Comparison of ENCODE assay signal across 29 mouse cellular contexts in the genomic region with DNA sequence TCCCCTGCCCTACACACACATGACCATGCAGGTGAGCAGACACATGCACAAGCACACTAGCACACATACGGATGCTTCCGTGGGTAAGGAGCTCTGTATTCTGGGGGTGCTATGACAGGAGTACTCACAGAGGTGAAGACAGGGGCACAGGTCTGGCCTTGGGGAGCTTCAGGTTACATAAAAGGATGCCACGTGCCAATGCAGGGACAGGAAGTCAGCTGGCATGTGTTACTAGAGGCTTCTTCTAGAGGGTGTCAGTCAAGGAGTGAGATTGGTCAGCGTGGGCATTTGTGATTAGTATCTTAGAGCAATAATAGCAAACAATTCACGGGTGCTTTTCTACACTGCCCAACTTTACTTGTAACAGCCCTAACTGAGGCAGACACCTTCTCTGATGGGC.
DNase-seq lines count a peak whose midpoint lies in the region; ATAC-seq and TF ChIP-seq lines count a peak whose summit lies in the region.
"Had no signal": no experiment of that assay in that cellular context is flagged by ENCODE, and none has a peak within 500 bp of the region (broad histone marks: within the 10 kb centered on the region; RNA-seq: fewer than 3 reads in every experiment).

No protein-coding gene starts in this region.

- H3K4me1 ChIP-seq in embryonic facial prominence, embryonic 15.5 days, result no peaks in the 10 kb centered on the region
- H3K4me1 ChIP-seq in embryonic facial prominence, embryonic 10.5 days, result no peaks in the 10 kb centered on the region
- H3K4me1 ChIP-seq in kidney, embryonic 15.5 days, result peaks cover 2% of the 10 kb centered on the region; the same call in 1 of the 2 replicates
- H3K4me1 ChIP-seq: embryonic facial prominence, embryonic 13.5 days; forebrain, embryonic 12.5 days; hindbrain, embryonic 13.5 days; limb, embryonic 10.5 days; neural tube, embryonic 12.5 days had no signal

- no peak overlapping the region for H3K9ac ChIP-seq in embryonic facial prominence, embryonic 15.5 days
- no peak overlapping the region for H3K9ac ChIP-seq in kidney, embryonic 15.5 days
- H3K9ac ChIP-seq: embryonic facial prominence, embryonic 13.5 days; forebrain, embryonic 12.5 days; hindbrain, embryonic 13.5 days; limb, embryonic 15.5 days; liver, embryonic 13.5 days; neural tube, embryonic 12.5 days had no signal

- H3K27me3 ChIP-seq in embryonic facial prominence, embryonic 15.5 days, result no peaks in the 10 kb centered on the region
- no peaks in the 10 kb centered on the region for H3K27me3 ChIP-seq in embryonic facial prominence, embryonic 10.5 days (replicated peaks; ENCODE audit: low read depth, poor library complexity, severe bottlenecking)
- no peaks in the 10 kb centered on the region for H3K27me3 ChIP-seq in kidney, embryonic 15.5 days
- no peaks in the 10 kb centered on the region for H3K27me3 ChIP-seq in myocyte (ENCODE audit: control insufficient read depth, insufficient read depth, insufficient read length)
- H3K27me3 ChIP-seq: embryonic facial prominence, embryonic 13.5 days; forebrain, embryonic 12.5 days; hindbrain, embryonic 13.5 days; limb, embryonic 15.5 days; liver, embryonic 13.5 days; neural tube, embryonic 12.5 days had no signal

- no peak overlapping the region for H3K4me2 ChIP-seq in embryonic facial prominence, embryonic 15.5 days (replicated peaks)
- H3K4me2 ChIP-seq in kidney, embryonic 15.5 days, result no peak overlapping the region
- peak overlapping the region; percentile 62 for H3K4me2 ChIP-seq in myocyte (ENCODE audit: low read depth)
- H3K4me2 ChIP-seq: embryonic facial prominence, embryonic 13.5 days; forebrain, embryonic 12.5 days; hindbrain, embryonic 13.5 days; limb, embryonic 15.5 days; liver, embryonic 13.5 days; neural tube, embryonic 12.5 days had no signal

- 0 out of 2 replicates have a peak overlapping the region, but pooled peaks have one; percentile 5 for H3K27ac ChIP-seq in embryonic facial prominence, embryonic 15.5 days (replicated peaks)
- no peak overlapping the region for H3K27ac ChIP-seq in embryonic facial prominence, embryonic 10.5 days (replicated peaks)
- 0 out of 2 replicates have a peak overlapping the region, but pooled peaks have one; percentile 7 for H3K27ac ChIP-seq in kidney, embryonic 15.5 days
- H3K27ac ChIP-seq: embryonic facial prominence, embryonic 13.5 days; forebrain, embryonic 12.5 days; heart, adult 2 months; hindbrain, embryonic 13.5 days; limb, embryonic 10.5 days; limb, embryonic 15.5 days; liver, embryonic 13.5 days; neural tube, embryonic 12.5 days had no signal

- no peaks in the 10 kb centered on the region for H3K9me3 ChIP-seq in embryonic facial prominence, embryonic 15.5 days (replicated peaks)
- no peaks in the 10 kb centered on the region for H3K9me3 ChIP-seq in embryonic facial prominence, embryonic 10.5 days
- H3K9me3 ChIP-seq in kidney, embryonic 15.5 days (replicated peaks), result no peaks in the 10 kb centered on the region
- H3K9me3 ChIP-seq: embryonic facial prominence, embryonic 13.5 days; forebrain, embryonic 12.5 days; G1E; hindbrain, embryonic 13.5 days; limb, embryonic 10.5 days; limb, embryonic 15.5 days; liver, embryonic 13.5 days; neural tube, embryonic 12.5 days had no signal

- ATAC-seq in embryonic facial prominence, embryonic 15.5 days (ENCODE audit: insufficient number of reproducible peaks, low FRiP score, low TSS enrichment, low read depth), result no peak
- ATAC-seq in kidney, embryonic 15.5 days (replicated peaks; ENCODE audit: low FRiP score), result no peak

- H3K79me2 ChIP-seq in myocyte (ENCODE audit: control insufficient read depth, insufficient read depth), result no peaks in the 10 kb centered on the region

- no peak overlapping the region for H3ac ChIP-seq in myocyte (ENCODE audit: control insufficient read depth, insufficient read length)

- H3K36me3 ChIP-seq in embryonic facial prominence, embryonic 15.5 days, result peaks cover 55% of the 10 kb centered on the region
- H3K36me3 ChIP-seq in embryonic facial prominence, embryonic 10.5 days (replicated peaks), result peaks cover 99% of the 10 kb centered on the region
- H3K36me3 ChIP-seq in kidney, embryonic 15.5 days, result peaks cover 81% of the 10 kb centered on the region
- H3K36me3 ChIP-seq in myocyte (ENCODE audit: control insufficient read depth, insufficient read depth), result peaks cover 20% of the 10 kb centered on the region

- no peak for TF ChIP-seq POLR2A in myocyte (IDR thresholded peaks at IDR 0.05; ENCODE audit: insufficient read length, low read depth)

- H3K4me3 ChIP-seq in embryonic facial prominence, embryonic 15.5 days (replicated peaks), result no peak overlapping the region
- H3K4me3 ChIP-seq in embryonic facial prominence, embryonic 10.5 days, result no peak overlapping the region
- H3K4me3 ChIP-seq in kidney, embryonic 15.5 days (replicated peaks), result no peak overlapping the region
- no peak overlapping the region for H3K4me3 ChIP-seq in myocyte
- H3K4me3 ChIP-seq: embryonic facial prominence, embryonic 13.5 days; forebrain, embryonic 12.5 days; heart, adult 2 months; hindbrain, embryonic 13.5 days; limb, embryonic 10.5 days; limb, embryonic 15.5 days; liver, embryonic 13.5 days; neural tube, embryonic 12.5 days had no signal

- 74% methylated on average over 5 of the region's 5 CpGs for WGBS in embryonic facial prominence, embryonic 15.5 days
- WGBS in embryonic facial prominence, embryonic 10.5 days, result 90% methylated on average over 5 of the region's 5 CpGs
- 71% methylated on average over 5 of the region's 5 CpGs for WGBS in kidney, embryonic 15.5 days

- DNase-seq in embryonic facial prominence, embryonic 10.5 days (ENCODE audit: low spot score), result no peak
- DNase-seq in kidney, postnatal 25 days, result no peak
- peak; percentile 53 for DNase-seq in R1 (ENCODE audit: low read depth, low spot score)
- DNase-seq in frontal cortex, postnatal 36 days (ENCODE audit: low spot score in 2 of 2), result no peak
- DNase-seq in right cerebral cortex, postnatal 4 days, result no peak
- DNase-seq: adrenal gland, postnatal 14 days; cerebellum, adult 11 months; cerebellum, adult 9-10 months; embryo, embryonic 11 days; gastrocnemius, postnatal 36 days; heart, adult 2 months; heart, postnatal 36 days; kidney, adult 18-20 months; kidney, postnatal 4 days; layer of hippocampus, postnatal 36 days; liver, embryonic 13.5 days; lung, postnatal 4 days; midbrain, embryonic 14.5 days; right cerebral cortex, adult 18-20 months had no signal

TF ChIP-seq in myocyte, 11 proteins besides CTCF, POLR2A, EP300 and RAD21:
- TF ChIP-seq USF1 (IDR thresholded peaks at IDR 0.05; ENCODE audit: low read depth) (no peak), E2F4 (IDR thresholded peaks at IDR 0.05; ENCODE audit: insufficient read depth) (no peak), TCF3 (IDR thresholded peaks at IDR 0.05; ENCODE audit: insufficient read length, low read depth) (no peak), REST (IDR thresholded peaks at IDR 0.05; ENCODE audit: insufficient read depth, insufficient read length) (no peak), MAX (IDR thresholded peaks at IDR 0.05; ENCODE audit: low read depth) (no peak), SRF (IDR thresholded peaks at IDR 0.05; ENCODE audit: control insufficient read depth, insufficient read length, low read depth) (no peak), MYOG (IDR thresholded peaks at IDR 0.05; ENCODE audit: control insufficient read depth in 1 of 3, insufficient read depth in 1 of 3, insufficient read length in 2 of 3, low read depth in 2 of 3) (no peak), POLR2AphosphoS2 (IDR thresholded peaks at IDR 0.05; ENCODE audit: insufficient read length, low read depth) (no peak), TCF12 (IDR thresholded peaks at IDR 0.05; ENCODE audit: insufficient read depth, poor library complexity, severe bottlenecking) (no peak), CEBPB (IDR thresholded peaks at IDR 0.05; ENCODE audit: insufficient read depth, poor library complexity, severe bottlenecking) (no peak)
